Mouse (Mus musculus) adrenal gland, adult 18-20 months (tissue): Measurements from ENCODE around the gene Clpsl2. TPM values are rescaled to one million over a fixed set of nuclear protein-coding genes. Genes with fewer than 3 reads are reported as not detected.
"Not testable (repeated sequence)": the region's sequence is repeated elsewhere in the genome, so short reads cannot be mapped to it uniquely, and the experiment has no call there.

ENCODE experiments used
- DNase-seq, 2 experiments: peaks; one replicate each; pipeline ENCODE4 v3.0.0; 2021 to 2022; ENCODE audit warnings: low spot score in 2 of 2
- total RNA-seq, 2 experiments: library from RNA; stranded (reverse); gene quantifications; 1 replicate in 1 of 2; 2 replicates in 1 of 2; pipeline ENCODE4 v1.2.3; 2021

The Clpsl2 gene
- total RNA-seq, 2 experiments from 2014 or later = not detected

DNA sequence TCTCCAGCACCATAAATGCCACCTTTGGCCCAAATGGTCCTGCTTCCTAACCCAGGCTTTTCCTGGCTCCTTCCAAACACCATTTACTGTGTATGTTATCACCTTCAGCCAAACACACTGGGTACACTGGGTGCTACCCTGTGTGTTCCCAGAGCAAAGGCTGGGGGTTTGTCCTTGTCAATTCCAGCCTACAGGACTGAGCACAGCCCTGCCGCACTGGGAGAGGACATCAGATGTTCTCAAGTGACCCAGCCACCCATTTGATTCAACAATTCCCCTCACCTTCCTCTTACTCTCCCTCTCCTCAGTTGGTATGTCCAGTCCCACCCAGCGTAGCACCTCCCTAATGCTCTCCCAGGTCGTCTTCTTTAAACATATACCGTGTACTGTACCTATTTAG, 28.6 kb upstream of the Clpsl2 start:
- DNase-seq = no peak

DNA sequence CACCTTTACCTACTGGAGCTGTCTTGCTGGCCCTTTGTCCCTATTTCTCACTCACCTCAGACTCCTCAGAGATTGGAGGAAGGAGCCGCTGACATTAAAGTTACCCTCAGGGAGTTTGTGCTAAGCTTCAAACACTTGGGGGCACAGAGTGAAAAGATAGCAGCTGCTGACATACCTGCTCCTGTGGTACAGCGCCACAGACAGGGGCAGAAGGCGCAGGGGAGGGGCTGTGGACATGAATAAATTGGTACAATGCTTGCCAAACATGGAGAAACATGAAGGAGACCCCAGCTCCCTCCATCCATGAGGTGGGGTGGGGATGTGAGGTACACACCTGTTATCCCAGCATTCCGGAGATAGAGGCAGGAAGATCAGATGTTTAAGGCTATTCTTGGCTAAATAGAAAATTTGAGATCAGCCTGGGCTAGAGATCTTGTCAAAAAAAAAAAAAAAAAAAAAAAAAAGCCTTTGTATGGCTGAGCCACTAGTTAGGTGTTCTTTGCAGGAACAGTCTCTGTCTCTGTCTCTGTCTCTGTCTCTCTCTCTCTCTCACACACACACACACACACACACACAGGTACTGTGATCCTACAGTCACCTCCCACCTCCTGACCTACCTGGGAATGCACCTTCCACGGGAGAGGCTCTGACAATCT, 28.0 kb upstream of the Clpsl2 start:
- no peak for DNase-seq

DNA sequence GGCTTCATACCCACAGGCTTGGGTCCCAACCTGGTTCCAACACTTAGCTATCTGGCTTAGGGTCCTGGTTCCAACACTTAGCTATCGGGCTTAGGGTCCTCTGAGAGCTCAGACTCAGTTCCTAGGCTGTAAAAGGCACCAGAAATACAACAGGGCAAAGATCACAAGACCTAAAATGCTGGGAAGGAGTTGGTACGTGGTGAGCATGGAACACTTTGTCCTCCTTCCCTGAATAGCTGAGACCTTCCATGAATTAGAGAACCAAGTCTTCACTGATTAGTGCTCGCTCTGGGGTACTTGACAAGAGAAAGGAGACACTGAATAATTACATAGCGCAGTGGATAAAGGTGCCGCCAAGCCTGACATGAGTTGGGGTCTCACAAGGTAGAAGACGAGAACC, 27.3 kb upstream of the Clpsl2 start:
- DNase-seq = no peak

DNA sequence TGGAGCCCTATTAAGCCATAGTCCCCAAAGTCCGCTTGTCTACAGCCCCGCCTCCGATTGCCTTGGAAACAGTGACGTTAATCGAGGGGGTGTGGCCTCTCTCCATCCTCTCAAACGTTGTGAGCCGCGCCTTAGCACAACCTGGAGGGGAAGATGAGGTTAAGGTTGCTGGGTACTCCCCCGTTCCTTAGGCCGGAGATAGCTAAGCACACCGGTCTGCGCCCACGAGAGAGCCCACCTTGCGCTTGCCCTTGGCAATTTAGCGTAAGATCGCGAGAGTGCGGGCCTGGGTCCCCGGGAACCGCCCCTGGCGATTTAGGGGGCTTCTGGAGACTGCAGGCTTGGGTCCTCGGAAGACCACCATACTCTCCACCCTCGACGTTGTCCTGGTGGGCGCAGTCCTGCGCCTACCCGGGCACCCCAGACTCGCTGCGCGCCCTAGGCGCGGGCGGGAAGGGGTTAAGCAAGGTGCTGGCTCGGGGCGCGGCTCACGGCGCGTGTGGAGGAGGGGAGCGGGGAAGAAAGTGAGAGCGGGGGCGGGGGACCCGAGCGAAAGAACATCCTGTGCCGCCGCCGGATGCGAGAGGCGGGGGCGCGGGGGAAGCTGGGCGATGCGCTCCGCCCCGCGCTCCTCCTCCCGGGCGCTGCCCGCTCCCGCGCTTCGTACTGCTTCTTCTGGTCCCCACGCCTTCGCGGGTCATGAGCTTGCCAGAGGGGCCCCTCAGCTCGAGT, 26.4 kb upstream of the Clpsl2 start:
- peak; percentile 89 to 92 for DNase-seq

DNA sequence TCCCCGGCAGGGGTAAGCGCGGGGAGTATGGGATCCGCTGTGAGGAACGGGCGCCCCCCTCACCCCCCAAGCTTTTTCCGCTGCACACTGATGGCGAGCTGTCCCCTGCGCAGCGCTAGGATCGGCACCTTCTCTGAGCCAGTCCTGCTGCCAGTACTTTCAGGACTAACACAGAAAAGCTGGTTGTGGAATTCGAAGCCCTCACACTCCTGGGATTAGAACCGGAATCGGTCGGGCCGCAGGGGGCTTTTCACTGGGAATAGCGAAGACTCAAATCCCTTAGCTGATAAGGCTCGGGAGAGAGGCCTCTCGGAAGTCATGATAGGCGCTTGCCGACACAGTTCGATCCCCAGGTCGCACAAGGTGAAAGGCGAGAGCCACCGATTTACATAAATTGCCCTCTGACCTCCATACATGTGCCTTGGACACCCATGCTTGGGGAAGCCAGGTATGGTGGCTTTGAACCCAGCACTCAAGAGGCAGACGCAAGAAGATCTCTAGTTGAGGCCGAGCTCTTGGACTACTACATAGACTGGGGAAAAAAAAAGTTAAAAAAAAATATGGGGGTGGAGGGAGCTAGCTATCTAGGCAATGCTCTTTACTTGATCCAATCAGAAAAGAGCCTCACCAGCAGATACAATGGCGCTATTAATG, 25.7 kb upstream of the Clpsl2 start:
- DNase-seq = peak in 1 of 2 experiments; percentile 43

DNA sequence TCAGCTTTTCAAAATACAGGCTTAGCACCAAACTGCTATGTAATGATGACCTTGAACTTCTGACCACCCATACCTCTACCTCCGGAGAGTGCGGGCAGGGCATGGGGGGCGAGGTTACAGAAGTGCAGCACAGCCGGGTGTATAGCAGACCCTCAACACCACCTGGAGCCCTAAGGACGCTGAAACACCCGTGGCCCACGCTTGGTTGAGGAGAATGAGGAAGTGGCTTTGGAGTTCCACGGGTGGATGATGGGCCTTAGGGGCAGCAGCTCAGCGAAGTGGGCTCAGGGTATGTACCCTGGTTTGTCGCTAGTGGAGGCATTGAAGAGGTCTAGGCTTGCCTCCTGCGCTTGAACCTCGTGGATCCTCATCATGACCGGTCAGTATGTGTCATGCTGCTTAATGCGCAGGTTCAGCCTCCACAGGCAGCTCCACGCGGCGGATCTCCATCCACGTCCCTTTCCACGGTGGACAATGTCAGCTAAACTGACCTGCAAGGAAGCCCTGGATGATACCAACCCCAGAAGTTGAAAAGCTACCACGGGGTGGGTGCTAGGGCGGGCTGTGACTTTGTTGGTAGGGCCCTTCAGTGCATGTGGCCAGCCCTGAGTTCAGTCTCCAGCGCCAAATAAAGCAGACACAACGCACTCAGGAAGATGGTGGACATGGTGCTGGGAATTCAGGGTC, 25.1 kb upstream of the Clpsl2 start:
- peak in 1 of 2 experiments; percentile 36 for DNase-seq

DNA sequence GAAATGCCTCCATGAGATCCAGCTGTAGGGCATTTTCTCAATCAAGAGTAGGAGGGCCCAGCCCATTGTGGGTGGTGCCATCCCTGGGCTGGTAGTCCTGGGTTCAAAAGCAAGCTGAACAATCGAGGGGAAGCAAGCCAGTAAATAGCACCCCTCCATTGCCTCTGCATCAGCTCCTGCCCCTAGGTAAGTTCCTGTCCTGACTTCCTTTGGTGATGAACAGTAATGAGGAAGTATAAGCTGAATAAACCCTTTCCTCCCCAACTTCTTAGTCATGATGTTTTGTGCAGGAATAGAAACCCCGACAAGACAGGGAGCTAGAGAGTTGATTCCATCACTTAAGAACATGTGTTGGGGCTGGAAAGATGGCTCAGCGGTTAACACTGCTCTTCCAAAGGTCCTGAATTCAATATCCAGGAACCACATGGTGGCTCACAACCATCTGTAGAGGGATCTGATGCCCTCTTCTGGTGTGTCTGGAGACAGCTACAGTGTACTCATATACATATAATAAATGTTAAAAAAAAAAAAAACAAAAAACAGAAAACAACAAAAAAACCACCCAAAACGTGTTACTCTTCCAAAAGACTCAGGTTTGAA, 24.3 kb upstream of the Clpsl2 start:
- DNase-seq = no peak

DNA sequence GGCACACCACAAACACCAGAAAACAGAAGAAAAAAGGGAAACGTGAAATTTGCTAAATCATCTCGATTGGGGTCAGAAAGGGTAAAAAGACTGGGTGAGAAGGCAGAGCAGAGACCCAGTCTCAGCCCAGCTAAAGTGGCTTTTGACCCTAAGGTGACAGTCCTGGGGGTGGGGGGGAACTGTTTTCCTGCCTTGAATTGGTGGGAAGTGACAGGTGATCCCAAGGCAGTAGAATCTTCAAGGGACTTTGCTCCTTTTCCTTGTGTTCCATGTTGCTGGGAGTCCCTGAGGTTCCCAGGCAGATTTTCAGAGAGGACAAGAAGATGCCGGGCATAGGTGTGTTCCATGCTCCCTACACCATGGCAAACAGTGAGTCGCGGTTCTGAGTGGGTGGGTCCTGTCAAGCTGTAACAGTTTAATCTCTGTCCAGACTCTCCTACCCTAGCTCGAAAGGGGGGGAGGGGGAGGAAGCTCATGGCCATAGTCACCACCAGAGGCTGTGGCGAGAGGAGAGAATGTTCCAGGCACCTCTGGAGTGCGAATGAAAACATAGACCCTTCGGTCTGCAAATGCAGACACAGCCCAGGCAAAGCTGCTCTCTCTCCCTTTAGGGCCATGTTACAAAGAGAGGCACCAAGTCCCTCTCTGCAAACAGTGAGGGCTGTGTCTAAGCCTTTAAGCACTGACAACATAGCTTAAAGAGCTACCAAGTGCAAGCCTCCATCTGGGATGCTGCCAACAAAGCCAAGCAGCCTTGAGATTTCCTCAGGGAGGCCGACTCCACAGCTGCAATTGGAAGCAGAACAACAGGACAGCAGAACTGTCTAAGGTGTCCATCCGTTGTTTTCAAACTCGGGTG, 21.8 kb upstream of the Clpsl2 start:
- DNase-seq = no peak

DNA sequence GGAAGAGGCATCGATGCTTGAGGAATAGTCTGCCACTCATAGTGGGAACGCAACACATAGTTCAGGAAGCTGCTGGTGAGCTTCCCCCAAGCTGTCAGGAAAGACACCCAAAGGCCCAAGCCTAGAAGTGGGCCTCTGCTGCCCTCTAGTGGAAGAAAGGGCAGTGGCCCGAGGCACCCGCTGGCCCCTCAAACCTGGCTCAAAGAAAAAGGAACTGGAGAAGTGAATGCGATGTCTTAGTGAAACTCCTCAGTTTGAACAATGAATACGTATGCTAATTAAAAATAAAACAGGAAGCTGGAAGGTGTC, 21.2 kb upstream of the Clpsl2 start:
- DNase-seq = peak; percentile 89

DNA sequence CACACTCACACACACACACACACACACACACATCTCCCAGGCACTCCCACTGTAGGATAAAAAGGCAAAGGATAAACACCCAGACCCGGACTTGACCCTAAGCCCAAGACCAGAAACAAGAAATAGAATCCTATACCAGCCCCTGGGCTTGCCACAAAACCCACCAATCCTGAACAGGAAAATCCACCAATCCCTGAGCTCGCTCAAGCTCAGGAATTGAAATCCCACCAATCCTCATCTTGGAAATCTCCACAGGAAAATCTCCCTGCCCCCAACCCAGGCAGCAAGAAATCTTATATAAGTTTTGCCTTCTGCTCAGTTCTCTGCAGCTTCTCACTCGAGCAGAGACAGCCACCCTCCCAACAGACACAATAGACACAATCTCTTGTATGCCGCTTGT, 20.1 kb upstream of the Clpsl2 start:
- DNase-seq = no peak

DNA sequence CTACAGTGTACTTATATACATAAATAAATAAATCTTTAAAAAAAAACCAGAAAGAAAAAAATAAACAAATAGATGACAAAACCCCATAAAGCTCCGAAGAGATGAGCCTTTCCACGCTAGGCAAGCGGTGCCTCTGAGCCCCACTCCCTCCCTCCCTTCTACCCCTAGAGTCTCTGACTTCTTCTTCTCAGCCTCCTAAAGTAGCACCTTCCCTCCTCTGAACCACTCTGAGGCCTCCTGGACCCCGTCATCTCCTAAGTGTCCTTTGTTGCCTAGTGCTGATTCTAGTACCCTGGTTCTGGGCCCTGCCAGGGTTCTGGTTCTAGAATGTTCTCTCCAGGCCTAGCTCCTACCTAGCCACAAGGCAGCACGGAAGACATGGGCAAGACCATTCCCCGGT, 18.7 kb upstream of the Clpsl2 start, which contains the start of gene Armc12:
Armc12 (plus strand) TSS at position 301 of the 400 bp plus-strand sequence.
- DNase-seq = no peak

DNA sequence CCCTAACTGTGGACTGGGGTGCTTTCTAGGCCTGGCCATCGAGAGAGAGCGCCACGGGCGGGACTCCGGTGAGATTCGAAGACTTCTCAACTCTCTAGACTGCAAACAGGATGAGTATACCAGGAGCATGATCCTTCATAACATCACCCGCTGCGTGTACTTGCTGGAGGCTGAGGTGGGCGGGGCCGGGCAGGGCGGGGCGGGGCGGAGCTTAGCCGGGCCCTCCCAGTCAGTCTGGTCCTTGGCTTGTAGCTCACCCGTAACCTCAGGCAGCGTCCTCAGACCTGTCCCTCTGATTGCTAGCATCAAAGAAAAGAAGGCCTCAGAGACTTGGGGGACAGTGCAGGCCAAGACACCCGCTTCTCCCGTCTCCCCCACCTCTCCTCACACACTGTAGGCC, 17.3 kb upstream of the Clpsl2 start:
- no peak for DNase-seq

DNA sequence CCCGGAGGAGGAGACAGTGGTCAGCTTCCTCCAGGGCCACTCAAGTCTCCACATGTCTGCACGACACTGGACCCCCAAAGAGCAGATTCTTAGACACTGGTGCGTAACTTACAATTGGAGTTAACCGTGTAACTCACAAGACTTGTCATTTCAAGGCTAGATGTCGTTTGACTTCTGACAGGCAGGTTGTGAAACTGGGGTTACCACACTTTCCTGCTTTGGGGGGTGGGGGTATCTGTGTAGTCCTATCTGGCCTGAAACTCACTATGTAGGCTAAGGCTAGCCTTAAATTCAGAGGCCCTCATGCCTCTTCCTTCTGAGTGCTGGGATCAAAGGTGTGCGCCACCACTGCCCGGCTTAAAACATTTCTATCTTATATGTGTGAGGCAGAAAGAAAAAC, 16.7 kb upstream of the Clpsl2 start:
- no peak for DNase-seq

DNA sequence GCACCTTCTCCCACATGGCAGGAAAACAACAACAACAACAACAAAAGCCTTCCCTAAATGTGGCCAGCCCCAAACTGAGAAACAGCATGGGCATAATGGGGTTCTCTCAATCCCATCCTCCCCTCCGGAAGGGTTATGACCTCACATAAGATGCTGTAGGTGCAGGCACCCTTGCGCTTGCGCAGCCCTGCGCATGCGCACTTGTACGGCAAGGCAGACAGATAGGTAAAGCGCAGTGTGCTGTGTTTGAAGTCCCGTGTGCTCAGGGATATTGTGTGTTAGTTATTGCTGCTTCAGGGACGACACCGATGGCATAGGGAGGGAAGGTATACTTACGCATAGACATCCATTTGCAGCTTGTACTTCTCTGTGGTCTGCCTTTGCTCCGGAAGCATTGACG, 15.9 kb upstream of the Clpsl2 start:
- no peak for DNase-seq

DNA sequence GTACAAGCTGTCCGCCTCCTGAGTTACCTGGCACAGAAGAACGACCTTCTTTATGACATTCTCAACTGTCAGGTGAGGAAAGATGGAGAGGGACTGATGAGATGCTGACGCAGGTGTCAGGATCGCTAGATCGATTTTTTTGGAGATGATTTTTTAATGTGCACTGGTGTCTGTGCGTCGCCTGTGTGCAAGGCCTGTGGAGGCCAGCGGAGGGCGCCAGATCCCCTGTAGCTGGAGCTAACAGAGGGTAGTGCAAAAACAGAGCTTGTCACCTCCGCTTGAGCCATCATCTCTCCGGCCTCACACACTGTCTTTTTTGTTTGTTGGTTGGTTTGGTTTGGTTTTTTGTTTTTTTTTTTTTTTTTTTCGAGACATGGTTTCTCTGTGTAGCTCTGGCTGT, 11.3 kb upstream of the Clpsl2 start:
- DNase-seq = no peak

DNA sequence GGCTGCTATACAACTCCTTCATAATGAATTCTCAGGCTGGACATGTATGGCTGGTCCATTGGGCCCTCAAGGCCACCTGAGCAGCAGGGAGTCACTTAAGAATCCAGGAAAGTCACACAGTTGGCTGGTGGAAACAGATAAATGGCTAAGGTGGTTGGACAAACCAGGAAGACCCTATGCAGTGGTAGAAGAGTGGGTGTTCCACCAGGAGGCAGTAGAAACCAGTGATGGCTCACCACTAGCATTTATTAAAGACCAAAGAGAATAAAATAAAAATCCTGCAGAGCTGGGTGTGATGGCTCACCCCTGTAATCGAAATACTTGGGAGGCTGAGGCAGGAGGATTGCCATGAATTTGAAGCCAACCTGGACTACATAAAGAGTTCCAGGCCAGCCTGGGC, 2.3 kb upstream of the Clpsl2 start:
- no peak for DNase-seq

DNA sequence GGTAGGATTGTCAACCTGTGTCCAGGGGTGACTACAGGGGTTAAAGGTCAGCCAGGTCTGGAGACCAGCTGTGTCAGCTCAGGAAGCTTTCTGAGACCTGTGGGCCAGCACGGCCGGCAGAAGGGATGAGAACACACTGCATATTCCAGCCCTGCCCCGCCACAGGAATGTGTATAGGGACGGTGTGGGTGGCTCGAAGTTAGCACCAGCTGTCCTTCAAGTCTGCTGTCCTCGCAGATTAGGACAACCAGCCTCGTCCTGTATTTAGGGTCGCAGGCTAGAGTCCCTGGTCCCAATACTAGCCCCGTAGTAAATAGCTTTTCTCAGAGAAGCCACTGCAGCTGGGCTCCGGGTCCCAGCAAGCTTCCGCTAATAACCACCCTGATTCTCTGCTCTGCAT, 661 bp upstream of the Clpsl2 start:
- DNase-seq = no peak

DNA sequence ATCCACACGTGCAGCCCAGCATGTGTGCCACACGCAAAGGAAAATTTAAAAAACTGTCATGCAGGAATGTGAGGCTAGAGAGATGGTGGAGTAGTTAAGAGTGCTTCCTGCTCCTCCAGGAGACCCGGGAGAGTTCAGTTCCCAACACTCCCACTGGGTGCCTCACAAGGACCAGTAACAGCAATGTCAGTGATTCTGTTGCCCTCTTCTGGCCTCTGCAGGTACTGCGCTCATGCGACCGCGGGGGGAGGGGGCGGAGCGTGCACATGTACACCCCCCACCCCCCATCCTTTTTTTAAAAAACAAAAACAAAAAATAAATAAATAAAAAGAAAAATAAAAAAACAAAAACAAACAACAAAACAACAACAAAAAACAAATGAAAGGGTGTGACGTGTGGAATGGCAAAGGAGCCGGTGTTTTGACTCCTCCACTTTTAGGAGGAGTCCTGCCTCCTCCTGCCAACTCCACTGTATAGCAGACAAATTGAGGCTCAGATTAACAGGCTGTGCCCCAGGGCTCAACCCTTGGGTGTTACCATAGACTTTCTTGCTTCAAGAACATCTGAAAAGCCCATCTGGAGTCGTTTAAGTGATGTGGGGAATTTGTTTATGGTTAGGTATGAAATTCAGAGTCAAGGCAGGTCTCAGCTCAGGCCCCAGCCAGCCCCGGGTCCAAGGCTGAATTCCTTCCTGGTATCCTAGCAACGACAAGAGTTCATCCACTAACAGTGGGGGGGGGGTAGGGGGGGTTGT, 4.0 kb downstream of the Clpsl2 start:
- peak; percentile 72 to 76 for DNase-seq

DNA sequence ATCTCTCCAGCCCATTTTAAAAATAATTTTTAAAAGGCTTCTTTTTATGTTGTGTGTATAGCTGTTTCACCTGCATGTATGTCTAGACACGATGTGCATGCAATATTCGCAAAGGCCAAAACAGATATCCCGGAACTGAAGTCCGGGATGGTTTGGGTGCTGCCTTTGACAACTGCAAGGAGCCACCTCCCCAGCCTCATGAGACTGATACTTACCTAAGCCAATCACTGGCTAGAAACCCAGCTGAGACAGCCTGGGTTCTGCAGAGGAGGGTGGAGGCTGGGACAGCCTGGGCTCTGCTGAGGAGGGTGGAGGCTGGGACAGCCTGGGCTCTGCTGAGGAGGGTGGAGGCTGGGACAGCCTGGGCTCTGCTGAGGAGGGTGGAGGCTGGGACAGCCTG, 4.8 kb downstream of the Clpsl2 start:
- not testable (repeated sequence) for DNase-seq
